Mouse (Mus musculus) layer of hippocampus, postnatal 10 days (tissue): Measurements from ENCODE around the gene Dgat2. TPM values are rescaled to one million over a fixed set of nuclear protein-coding genes. Genes with fewer than 3 reads are reported as not detected.

Source experiments
- DNase-seq, 2 experiments: peaks; one replicate each; pipeline ENCODE4 v3.0.0; 2021; ENCODE audit warnings: low spot score in 2 of 2
- long read RNA-seq: library from polyadenylated mRNA; stranded (forward); transcript quantifications from one replicate; pipeline ENCODE4 v2.0.0, GENCODE M21; 2023
- total RNA-seq, 2 experiments: library from RNA; stranded (reverse); gene quantifications; 2 replicates each; pipeline ENCODE4 v1.2.3; 2021

The Dgat2 gene
- 10 to 100 TPM; 77.9 to 82.9 TPM for total RNA-seq
- long read RNA-seq, transcript Dgat2-201 (8 exons, 2,262 nt): major isoform, 94 of 156 reads
- long read RNA-seq, partial matches to known transcripts: 37 of 156 reads
- long read RNA-seq, other reads (novel, unspliced or antisense): 25 of 156 reads

- DNase-seq: peak; percentile 94 to 96
Observed at GRCm38 (mm10) chr7:99182432-99183172, at the start of gene Dgat2. TSS of gene Dgat2 (minus strand) at chr7:99182719.

GRCm38 (mm10) chr7:99230061-99230747 lies 47.7 kb upstream of the Dgat2 start:
- DNase-seq: no peak

- DNase-seq: peak; percentile 37 to 43
Observed at GRCm38 (mm10) chr7:99229411-99229810, 46.9 kb upstream of the Dgat2 start.

GRCm38 (mm10) chr7:99228825-99229224 lies 46.3 kb upstream of the Dgat2 start:
- no peak for DNase-seq

GRCm38 (mm10) chr7:99227267-99227666 lies 44.7 kb upstream of the Dgat2 start:
- DNase-seq: no peak

- no peak for DNase-seq
Observed at GRCm38 (mm10) chr7:99226662-99227061, 44.1 kb upstream of the Dgat2 start.

- DNase-seq: no peak
Observed at GRCm38 (mm10) chr7:99225421-99225820, 42.9 kb upstream of the Dgat2 start.

GRCm38 (mm10) chr7:99224648-99225190 lies 42.2 kb upstream of the Dgat2 start:
- DNase-seq: no peak

GRCm38 (mm10) chr7:99224225-99224624 lies 41.7 kb upstream of the Dgat2 start:
- DNase-seq: no peak

GRCm38 (mm10) chr7:99217338-99218074 lies 35.0 kb upstream of the Dgat2 start:
- peak in 1 of 2 experiments; percentile 51 for DNase-seq

GRCm38 (mm10) chr7:99215347-99215855 lies 32.9 kb upstream of the Dgat2 start:
- DNase-seq: no peak

GRCm38 (mm10) chr7:99214621-99215185 lies 32.2 kb upstream of the Dgat2 start:
- DNase-seq: no peak

GRCm38 (mm10) chr7:99213686-99214085 lies 31.2 kb upstream of the Dgat2 start:
- DNase-seq: peak in 1 of 2 experiments; percentile 14

GRCm38 (mm10) chr7:99213056-99213455 lies 30.5 kb upstream of the Dgat2 start:
- no peak for DNase-seq

- no peak for DNase-seq
Observed at GRCm38 (mm10) chr7:99208704-99209103, 26.2 kb upstream of the Dgat2 start.

GRCm38 (mm10) chr7:99206364-99206763 lies 23.8 kb upstream of the Dgat2 start:
- DNase-seq: no peak

GRCm38 (mm10) chr7:99202163-99202562 lies 19.6 kb upstream of the Dgat2 start:
- no peak for DNase-seq

- DNase-seq: no peak
Observed at GRCm38 (mm10) chr7:99200290-99200689, 17.8 kb upstream of the Dgat2 start.

- DNase-seq: no peak
Observed at GRCm38 (mm10) chr7:99199451-99200175, 17.1 kb upstream of the Dgat2 start.

- no peak for DNase-seq
Observed at GRCm38 (mm10) chr7:99198811-99199210, 16.3 kb upstream of the Dgat2 start.
